Mouse (Mus musculus) brain, embryonic 18.5 days (tissue): ENCODE results near the gene R3hdm4.

Source experiments
- DNase-seq: peaks from one replicate; pipeline ENCODE4 v3.0.0-alpha.2; 2012; ENCODE audit warnings: low read depth, low spot score

R3hdm4 gene

GRCm38 (mm10) chr10:79942988-79943387 lies 22.0 kb upstream of the R3hdm4 start:
- DNase-seq = no peak

GRCm38 (mm10) chr10:79940749-79941148 lies 19.7 kb upstream of the R3hdm4 start:
- DNase-seq = no peak

GRCm38 (mm10) chr10:79937775-79938526 lies 16.9 kb upstream of the R3hdm4 start:
- DNase-seq = no peak

- DNase-seq = no peak
Measured at GRCm38 (mm10) chr10:79936911-79937441, 16.0 kb upstream of the R3hdm4 start.

- DNase-seq = no peak
Measured at GRCm38 (mm10) chr10:79936284-79936910, 15.4 kb upstream of the R3hdm4 start.

GRCm38 (mm10) chr10:79934794-79935569 lies 14.0 kb upstream of the R3hdm4 start:
- DNase-seq = no peak

- no peak for DNase-seq
Measured at GRCm38 (mm10) chr10:79934272-79934721, 13.3 kb upstream of the R3hdm4 start.

GRCm38 (mm10) chr10:79933861-79934260 lies 12.9 kb upstream of the R3hdm4 start:
- DNase-seq = no peak

- no peak for DNase-seq
Measured at GRCm38 (mm10) chr10:79933145-79933679, 12.2 kb upstream of the R3hdm4 start.

GRCm38 (mm10) chr10:79932736-79933135 lies 11.7 kb upstream of the R3hdm4 start:
- no peak for DNase-seq

- no peak for DNase-seq
Measured at GRCm38 (mm10) chr10:79931797-79932196, 10.8 kb upstream of the R3hdm4 start.

- no peak for DNase-seq
Measured at GRCm38 (mm10) chr10:79930826-79931186, 9.8 kb upstream of the R3hdm4 start.

- no peak for DNase-seq
Measured at GRCm38 (mm10) chr10:79929967-79930825, 9.2 kb upstream of the R3hdm4 start.

GRCm38 (mm10) chr10:79928907-79929701 lies 8.1 kb upstream of the R3hdm4 start:
- no peak for DNase-seq

GRCm38 (mm10) chr10:79928030-79928694 lies 7.2 kb upstream of the R3hdm4 start:
- no peak for DNase-seq

- DNase-seq = no peak
Measured at GRCm38 (mm10) chr10:79927324-79928029, 6.5 kb upstream of the R3hdm4 start.

GRCm38 (mm10) chr10:79926491-79927323 lies 5.7 kb upstream of the R3hdm4 start, which contains the start of gene Arid3a:
Gene Arid3a, plus strand, starts transcription at chr10:79927043.
- DNase-seq = peak; percentile 81
